Mouse (Mus musculus) mouse embryonic stem cell (cell line): Measurements from ENCODE around the gene Sval2.

Experiments used
- in situ Hi-C, 2 experiments: fragments of 300-500 bp; cut with MboI; formaldehyde crosslinking; loops; 1 replicate in 1 of 2; 3 replicates in 1 of 2; pipeline ENCODE4 v1.14.3; 2019 to 2020; ENCODE audit warnings: low sequenced_read_pairs in 2 of 2, low pct_unique_long_range_greater_than_20kb in 1 of 2, mixed read lengths in 1 of 2; ENCODE audit not compliant: unreplicated experiment in 1 of 2

Gene Sval2

GRCm38 (mm10) chr6:41852689-41853088, at the start of gene Sval2:
TSS of gene Sval2 (plus strand) at chr6:41852989.
- in situ Hi-C loops: no loop called here

DNA sequence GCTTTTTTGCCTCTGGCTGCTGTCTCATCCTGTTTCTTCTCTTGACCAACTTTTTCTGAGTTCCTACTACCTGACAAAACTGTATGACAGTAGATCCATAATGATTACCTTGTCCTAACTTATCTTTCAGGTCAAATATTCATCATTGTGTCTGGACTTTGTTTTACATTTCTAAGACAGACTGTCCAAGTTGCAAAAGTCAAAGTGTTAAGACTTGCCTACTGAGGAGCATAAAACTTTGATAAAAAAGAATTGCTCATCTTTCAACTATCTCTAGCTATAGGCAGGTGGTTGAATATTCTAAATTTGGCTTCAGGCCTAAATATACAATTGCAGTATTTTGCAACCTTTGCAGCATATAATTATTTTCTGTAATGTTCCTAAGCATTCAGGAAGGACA, 28.7 kb upstream of the Sval2 start:
- in situ Hi-C loops: no loop called here

GRCm38 (mm10) chr6:41829516-41829915, 23.3 kb upstream of the Sval2 start:
- in situ Hi-C loops: no loop called here

GRCm38 (mm10) chr6:41847235-41847634, 5.6 kb upstream of the Sval2 start, which contains the start of gene Pip:
TSS of gene Pip (plus strand) at chr6:41847535.
- in situ Hi-C loops: no loop called here

DNA sequence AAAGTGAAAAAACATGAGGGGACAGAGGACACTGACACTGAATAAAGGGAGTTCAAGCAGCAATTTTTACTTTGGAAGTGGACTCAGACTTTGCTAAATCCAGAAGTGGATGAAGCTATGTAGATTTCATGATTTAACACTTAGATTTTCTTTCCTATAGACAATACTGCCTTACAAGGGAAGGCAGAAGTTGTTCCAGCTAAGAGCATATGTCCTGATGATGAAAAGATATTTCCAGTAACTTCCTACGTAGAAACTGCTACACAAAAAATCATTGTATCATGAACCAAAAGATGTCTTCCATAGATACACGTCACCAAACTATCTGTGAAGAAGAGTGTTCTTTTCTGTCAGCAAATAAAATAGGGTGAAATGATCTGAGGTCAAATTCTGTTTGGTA, 11.2 kb downstream of the Sval2 start:
- in situ Hi-C loops: no loop called here

DNA sequence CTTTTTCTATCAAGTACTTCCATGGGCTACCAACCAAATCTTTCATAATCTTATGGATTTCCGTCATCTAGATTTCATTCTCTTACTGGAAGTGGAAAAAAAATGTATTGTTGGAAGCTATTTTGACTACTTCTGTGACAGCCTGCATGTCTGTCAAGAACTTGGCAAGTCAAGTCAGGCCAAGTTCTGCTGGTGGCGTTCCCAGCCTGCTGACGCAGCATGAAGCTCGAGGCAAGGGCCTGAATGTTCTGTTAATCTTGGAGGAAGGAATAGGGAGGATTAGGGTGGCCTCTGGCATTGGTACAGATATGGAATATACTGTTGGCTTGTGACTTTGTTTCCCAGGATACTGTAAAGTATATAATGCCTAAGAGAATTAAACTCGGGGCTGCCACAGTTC, 58.8 kb downstream of the Sval2 start:
- in situ Hi-C loops: no loop called here
